Mouse (Mus musculus) thymus, adult 2 months (tissue): ENCODE data around the gene Tmprss12.

Experiments used
- CTCF ChIP-seq: fragments of 200-500 bp; IDR thresholded peaks from 2 replicates; pipeline ENCODE4 v1.5.1; 2012; ENCODE audit warnings: mild to moderate bottlenecking, control low read depth, low read length, moderate library complexity, borderline replicate concordance; ENCODE audit not compliant: control insufficient read depth, poor library complexity, insufficient read depth; ENCODE audit errors: extremely low read depth
- POLR2A ChIP-seq: fragments of 200-500 bp; IDR thresholded peaks from 2 replicates; pipeline ENCODE4 v1.6.1; 2012; ENCODE audit warnings: mild to moderate bottlenecking, low read length, control low read depth, moderate library complexity; ENCODE audit not compliant: control insufficient read depth, poor library complexity, insufficient read depth; ENCODE audit errors: extremely low read depth

DNA sequence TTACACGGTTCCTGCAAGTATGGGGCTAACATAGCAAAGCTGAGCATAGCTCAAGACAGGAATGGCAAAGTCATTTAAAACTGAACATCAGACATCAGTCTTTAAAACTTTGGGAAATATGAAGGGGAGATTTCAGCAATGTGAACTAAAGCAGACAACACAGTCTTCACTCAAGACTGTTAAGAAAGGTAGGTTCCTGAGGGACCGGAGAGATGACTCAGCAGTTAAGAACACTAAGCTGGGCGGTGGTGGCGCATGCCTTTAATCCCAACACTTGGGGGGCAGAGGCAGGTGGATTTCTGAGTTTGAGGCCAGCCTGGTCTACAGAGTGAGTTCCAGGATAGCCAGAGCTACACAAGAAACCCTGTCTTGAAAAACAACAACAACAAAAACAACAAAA, 4.2 kb upstream of the Tmprss12 start:
- TF ChIP-seq CTCF (no peak), POLR2A (no peak)
